ENCODE assay signal across 10 mouse cellular contexts in genomic region chr5:123607211-123607669, GRCm38 (mm10). TPM values are rescaled to one million over a fixed set of nuclear protein-coding genes. Genes with fewer than 3 reads are reported as not detected.
DNase-seq lines count a peak whose midpoint lies in the region; ATAC-seq and TF ChIP-seq lines count a peak whose summit lies in the region.
"Had no signal": no experiment of that assay in that cellular context is flagged by ENCODE, and none has a peak within 500 bp of the region (broad histone marks: within the 10 kb centered on the region; RNA-seq: fewer than 3 reads in every experiment).

No protein-coding gene starts in this region.

- no peak for TF ChIP-seq POLR2A in heart, adult 2 months (IDR thresholded peaks at IDR 0.05; ENCODE audit: insufficient read depth, low read depth, low read length)
- no peak for TF ChIP-seq POLR2A in lung, adult 2 months (IDR thresholded peaks at IDR 0.05; ENCODE audit: borderline replicate concordance, extremely low read depth, low read depth, low read length)

- WGBS in heart, embryonic 12.5 days: 61% methylated on average over 3 of the region's 3 CpGs
- WGBS in heart, adult 2 months: 36% methylated on average over 3 of the region's 3 CpGs
- WGBS in lung, embryonic 15.5 days: 60% methylated on average over 3 of the region's 3 CpGs
- 47% methylated on average over 3 of the region's 3 CpGs for WGBS in lung, adult 2 months

- H3K4me2 ChIP-seq in heart, embryonic 12.5 days: no peak overlapping the region
- no peak overlapping the region for H3K4me2 ChIP-seq in lung, embryonic 15.5 days
- H3K4me2 ChIP-seq: embryonic facial prominence, embryonic 13.5 days; intestine, embryonic 15.5 days had no signal

- peaks cover 12% of the 10 kb centered on the region for H3K4me1 ChIP-seq in heart, embryonic 12.5 days (replicated peaks)
- H3K4me1 ChIP-seq in heart, adult 2 months (ENCODE audit: control insufficient read depth, insufficient read depth, low read length): peaks cover 2% of the 10 kb centered on the region; the same call in 1 of the 2 replicates
- H3K4me1 ChIP-seq in lung, embryonic 15.5 days: peaks cover 4% of the 10 kb centered on the region; the same call in 1 of the 2 replicates
- H3K4me1 ChIP-seq in lung, adult 2 months (ENCODE audit: control insufficient read depth, insufficient read depth, low read length): peaks cover 4% of the 10 kb centered on the region
- H3K4me1 ChIP-seq: embryonic facial prominence, embryonic 13.5 days; intestine, embryonic 15.5 days had no signal

- H3K79me2 ChIP-seq in heart, adult 2 months (replicated peaks; ENCODE audit: control insufficient read depth, insufficient read depth, low read length): 0 out of 2 replicates have a peak, but pooled peaks cover 2% of the 10 kb centered on the region

- H3K27ac ChIP-seq in heart, embryonic 12.5 days (ENCODE audit: poor library complexity, severe bottlenecking): peak overlapping the region; percentile 12; the same call in 1 of the 2 replicates
- no peak overlapping the region for H3K27ac ChIP-seq in heart, adult 2 months
- peak overlapping the region; percentile 35 for H3K27ac ChIP-seq in lung, embryonic 15.5 days
- H3K27ac ChIP-seq: embryonic facial prominence, embryonic 13.5 days; intestine, embryonic 15.5 days had no signal

- no peaks in the 10 kb centered on the region for H3K27me3 ChIP-seq in heart, embryonic 12.5 days (replicated peaks)
- no peaks in the 10 kb centered on the region for H3K27me3 ChIP-seq in heart, adult 2 months (ENCODE audit: control insufficient read depth, insufficient read depth, low read length)
- H3K27me3 ChIP-seq in lung, embryonic 15.5 days: no peaks in the 10 kb centered on the region
- H3K27me3 ChIP-seq: embryonic facial prominence, embryonic 13.5 days; intestine, embryonic 15.5 days had no signal

- H3K9ac ChIP-seq in heart, embryonic 12.5 days: no peak overlapping the region
- no peak overlapping the region for H3K9ac ChIP-seq in heart, adult 2 months (ENCODE audit: low read depth, low read length)
- no peak overlapping the region for H3K9ac ChIP-seq in lung, embryonic 15.5 days
- H3K9ac ChIP-seq: embryonic facial prominence, embryonic 13.5 days; intestine, embryonic 15.5 days had no signal

- peaks cover 67% of the 10 kb centered on the region for H3K36me3 ChIP-seq in heart, embryonic 12.5 days
- H3K36me3 ChIP-seq in heart, adult 2 months (ENCODE audit: control insufficient read depth, insufficient read depth, low read length): peaks cover 9% of the 10 kb centered on the region; the same call in 1 of the 2 replicates
- H3K36me3 ChIP-seq in lung, embryonic 15.5 days: peaks cover 33% of the 10 kb centered on the region

- intact Hi-C loops in heart, adult 2 months (cut with DNase I): loop anchor here (5.0 kb wide), 1 partner anchor 160 kb away; no protein-coding TSS in a partner anchor

- DNase-seq in heart, adult 2 months: no peak
- no peak for DNase-seq in lung, adult 2 months
- peak; percentile 38 for DNase-seq in kidney, adult 18-20 months
- DNase-seq in kidney, postnatal 4 days: peak; percentile 28 to 46
- DNase-seq in right cerebral cortex, postnatal 25 days: no peak
- DNase-seq: retina, postnatal 1 day had no signal

- H3K4me3 ChIP-seq in heart, embryonic 12.5 days: no peak overlapping the region
- H3K4me3 ChIP-seq in heart, adult 2 months: no peak overlapping the region
- H3K4me3 ChIP-seq in lung, embryonic 15.5 days: no peak overlapping the region
- H3K4me3 ChIP-seq in lung, adult 2 months (replicated peaks; ENCODE audit: extremely low read depth, low read depth, low read length): no peak overlapping the region
- H3K4me3 ChIP-seq: embryonic facial prominence, embryonic 13.5 days; intestine, embryonic 15.5 days had no signal

- no peak for TF ChIP-seq EP300 in heart, adult 2 months (IDR thresholded peaks at IDR 0.05; ENCODE audit: insufficient read depth, low read depth, low read length)

- peak; percentile 59; the same call in 1 of the 2 replicates for ATAC-seq in heart, embryonic 12.5 days (ENCODE audit: insufficient number of reproducible peaks, low FRiP score)
- ATAC-seq in lung, embryonic 15.5 days (ENCODE audit: borderline replicate concordance, extremely low read depth, low FRiP score, low TSS enrichment): 0 out of 2 replicates have a peak, but pooled peaks have one; percentile 52
- ATAC-seq: intestine, embryonic 15.5 days had no signal

- no peaks in the 10 kb centered on the region for H3K9me3 ChIP-seq in heart, embryonic 12.5 days (replicated peaks)
- H3K9me3 ChIP-seq in lung, embryonic 15.5 days: no peaks in the 10 kb centered on the region
- H3K9me3 ChIP-seq: embryonic facial prominence, embryonic 13.5 days; intestine, embryonic 15.5 days had no signal

- no peak for TF ChIP-seq CTCF in heart, adult 2 months (IDR thresholded peaks at IDR 0.05)
- no peak for TF ChIP-seq CTCF in lung, adult 2 months (IDR thresholded peaks at IDR 0.05; ENCODE audit: insufficient read depth, low read length)

RNA-seq across cellular contexts. Expression of gene Vps33a, which starts 34.4 kb away (rescaled TPM):
- 20.0 and 23.4 TPM in 2 replicates for polyA plus RNA-seq in heart, embryonic 12.5 days (2016; fragmentation: Nextera tagmentation; extraction: Ambion mirVana)
- 10 to 100 TPM; 26.2 to 32.1 TPM for total RNA-seq in heart, adult 2 months (2021)
- 13.0 and 19.9 TPM in 2 replicates for polyA plus RNA-seq in heart, adult 2 months (2012; rRNA removed)
- 24.1 and 24.7 TPM in 2 replicates for polyA plus RNA-seq in lung, embryonic 15.5 days (2015; fragmentation: Nextera tagmentation; extraction: Ambion mirVana)
- 12.9 and 15.9 TPM in 2 replicates for polyA plus RNA-seq in lung, adult 2 months (2012; rRNA removed)

Comparison
In these comparisons a context has a peak if more than half of its experiments do, and no peak if none do; other contexts are left out.
1. DNase-seq: peak in kidney, adult 18-20 months (single experiment) and kidney, postnatal 4 days (2 of 2); none in heart, adult 2 months (0 of 2), lung, adult 2 months (single experiment) and right cerebral cortex, postnatal 25 days (single experiment).